Mouse (Mus musculus) stomach, embryonic 15.5 days (tissue): Measurements from ENCODE around the gene Cyp2c70. TPM values are rescaled to one million over a fixed set of nuclear protein-coding genes. Genes with fewer than 3 reads are reported as not detected.
"Not testable (repeated sequence)": the region's sequence is repeated elsewhere in the genome, so short reads cannot be mapped to it uniquely, and the experiment has no call there.

ENCODE experiments used
- ATAC-seq: fragments of 200-750 bp; cut with Nextera tagmentation; 2 replicates; pipeline ENCODE4 v1.8.0; 2017; ENCODE audit warnings: low read depth, moderate number of reproducible peaks, moderate TSS enrichment; ENCODE audit not compliant: insufficient read depth, low FRiP score
- H3K27ac ChIP-seq: fragments of 300-500 bp; sonication (generic); 2 replicates; pipeline ENCODE4 v1.5.1; 2015; ENCODE audit warnings: mild to moderate bottlenecking, inconsistent platforms
- H3K27me3 ChIP-seq: fragments of 300-500 bp; sonication (generic); replicated peaks from 2 replicates; pipeline ENCODE4 v1.6.1; 2015; ENCODE audit warnings: inconsistent platforms
- H3K36me3 ChIP-seq: fragments of 300-500 bp; sonication (generic); 2 replicates; pipeline ENCODE4 v1.6.1; 2015; ENCODE audit warnings: inconsistent platforms
- H3K4me1 ChIP-seq: fragments of 300-500 bp; sonication (generic); 2 replicates; pipeline ENCODE4 v1.6.1; 2015; ENCODE audit warnings: inconsistent platforms
- H3K4me2 ChIP-seq: fragments of 300-500 bp; sonication (generic); 2 replicates; pipeline ENCODE4 v1.6.1; 2015; ENCODE audit warnings: mild to moderate bottlenecking, inconsistent platforms
- H3K4me3 ChIP-seq: fragments of 300-500 bp; sonication (generic); replicated peaks from 2 replicates; pipeline ENCODE4 v1.5.1; 2015; ENCODE audit warnings: inconsistent platforms
- H3K9ac ChIP-seq: fragments of 300-500 bp; sonication (generic); 2 replicates; pipeline ENCODE4 v1.6.1; 2015; ENCODE audit warnings: inconsistent platforms
- H3K9me3 ChIP-seq: fragments of 300-500 bp; sonication (generic); 2 replicates; pipeline ENCODE4 v1.6.1; 2016; ENCODE audit warnings: inconsistent platforms
- WGBS: fragments of 180-500 bp; shearing (Covaris S2); methylation state at CpG from one replicate; pipeline ENCODE4 v1.1.7; 2015; 5-methylcytosine and 5-hydroxymethylcytosine counted together
- polyA plus RNA-seq: library from polyadenylated mRNA; unstranded; fragments of >200 nt; fragmentation: Nextera tagmentation; extraction: Ambion mirVana; gene quantifications from 2 replicates; pipeline ENCODE4 v1.2.1, GENCODE M21; 2015

Cyp2c70 gene
- polyA plus RNA-seq, 1 experiment from 2014 or later = 2.2 TPM

- no peak overlapping the region for H3K27ac ChIP-seq
- no peak overlapping the region for H3K4me2 ChIP-seq
- H3K4me3 ChIP-seq = no peak overlapping the region
- no peaks in the 10 kb centered on the region for H3K36me3 ChIP-seq
- H3K9me3 ChIP-seq = peaks cover 3% of the 10 kb centered on the region; the same call in 1 of the 2 replicates
- 68% methylated on average over 4 of the region's 4 CpGs for WGBS
- H3K9ac ChIP-seq = no peak overlapping the region
- no peak for ATAC-seq
- H3K4me1 ChIP-seq = no peaks in the 10 kb centered on the region
- H3K27me3 ChIP-seq = no peaks in the 10 kb centered on the region
Measured at GRCm38 (mm10) chr19:40178311-40178710, 8.8 kb downstream of the Cyp2c70 start.

- not testable (repeated sequence) for H3K4me2 ChIP-seq, H3K27ac ChIP-seq, H3K9ac ChIP-seq, H3K27me3 ChIP-seq, H3K4me1 ChIP-seq, H3K4me3 ChIP-seq, H3K36me3 ChIP-seq, H3K9me3 ChIP-seq, ATAC-seq
- 79% methylated on average over 4 of the region's 4 CpGs for WGBS
Measured at GRCm38 (mm10) chr19:40168391-40168790, 18.7 kb downstream of the Cyp2c70 start.

- H3K27me3 ChIP-seq, ATAC-seq, H3K36me3 ChIP-seq, H3K9ac ChIP-seq, H3K9me3 ChIP-seq, H3K4me3 ChIP-seq, H3K4me2 ChIP-seq, H3K27ac ChIP-seq, H3K4me1 ChIP-seq: not testable (repeated sequence)
- 37% methylated on average over 2 of the region's 2 CpGs for WGBS
Measured at GRCm38 (mm10) chr19:40126996-40127395, 60.1 kb downstream of the Cyp2c70 start.

GRCm38 (mm10) chr19:40125165-40125564 is 62.0 kb downstream of the Cyp2c70 start:
- not testable (repeated sequence) for H3K4me3 ChIP-seq, ATAC-seq, H3K4me2 ChIP-seq, H3K36me3 ChIP-seq, H3K9ac ChIP-seq, H3K27ac ChIP-seq, H3K9me3 ChIP-seq, H3K27me3 ChIP-seq, H3K4me1 ChIP-seq
- 90% methylated on average over 3 of the region's 3 CpGs for WGBS

GRCm38 (mm10) chr19:40119624-40120023 is 67.5 kb downstream of the Cyp2c70 start:
- ATAC-seq, H3K4me1 ChIP-seq, H3K27ac ChIP-seq, H3K4me2 ChIP-seq, H3K9ac ChIP-seq, H3K4me3 ChIP-seq, H3K27me3 ChIP-seq, H3K36me3 ChIP-seq, H3K9me3 ChIP-seq: not testable (repeated sequence)
- 77% methylated on average over 13 of the region's 13 CpGs for WGBS

Other genes with a start within 250 kb of the Cyp2c70 start
- 0.09 TPM in 1 of 2 replicates, not detected in the other for gene Cyp2c37, start 194.9 kb downstream of the Cyp2c70 start, polyA plus RNA-seq
- gene Cyp2c54, start 113.5 kb downstream of the Cyp2c70 start, polyA plus RNA-seq = not detected in 2 replicates
- gene Cyp2c50, start 97.6 kb downstream of the Cyp2c70 start, polyA plus RNA-seq = not detected in 2 replicates
- 192 and 198 TPM in 2 replicates for gene Pdlim1, start 84.5 kb upstream of the Cyp2c70 start, polyA plus RNA-seq